Mouse (Mus musculus): ENCODE results near the gene Dcst2. TPM values are rescaled to one million over a fixed set of nuclear protein-coding genes. Genes with fewer than 3 reads are reported as not detected.
A peak's percentile ranks its signal among the peaks of the same experiment; 100 is the strongest.

Gene Dcst2
- total and polyA plus RNA-seq, 2 experiments from 2014 or later = 0.51 TPM; not detected in 1

DNA sequence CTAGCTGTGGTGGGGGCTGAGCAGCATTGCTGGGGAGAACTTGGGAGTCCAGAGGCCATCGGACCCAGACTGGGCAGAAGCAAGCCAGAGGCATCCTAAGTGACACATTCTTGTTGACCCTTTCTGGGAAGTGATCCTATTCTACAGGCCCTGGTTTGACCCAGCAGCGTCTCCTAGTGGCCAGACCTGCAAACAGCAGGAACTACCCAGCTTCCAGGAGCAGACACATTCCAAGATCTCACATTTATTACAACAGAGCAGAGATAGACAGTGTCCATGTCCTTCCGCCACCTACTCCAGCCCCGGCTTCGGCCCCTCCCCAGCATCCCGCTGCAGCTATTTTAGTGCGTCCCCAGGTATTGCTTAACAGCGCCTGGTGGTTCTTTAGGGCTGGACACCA lies 22.4 kb upstream of the Dcst2 start:
- no peak for ATAC-seq (ENCODE audit: low FRiP score)
- 0 out of 2 replicates have a peak, but pooled peaks cover 2% of the 10 kb centered on the region for H3K4me1 ChIP-seq (ENCODE audit: insufficient read depth, low read length)
- WGBS = 32% methylated on average over 8 of the region's 8 CpGs

DNA sequence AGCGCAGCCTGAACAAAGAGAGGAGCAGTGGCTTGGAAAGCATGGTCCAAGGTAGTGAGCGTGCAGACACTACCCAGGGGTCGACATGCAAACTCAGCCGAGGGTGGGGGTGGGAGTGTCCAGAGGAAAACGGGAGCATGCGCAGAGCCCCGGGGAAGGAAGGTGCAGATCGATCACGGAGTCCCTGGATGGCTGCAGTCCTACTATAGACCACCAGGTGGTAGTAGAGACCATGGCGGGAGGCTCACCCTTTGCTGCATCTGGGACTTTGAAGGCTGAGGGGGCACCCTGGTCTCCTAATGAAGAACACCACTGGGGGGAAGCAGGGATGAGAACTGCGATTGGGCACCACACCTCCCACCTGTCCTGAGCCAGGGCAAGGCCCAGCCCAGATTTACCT lies 21.3 kb upstream of the Dcst2 start:
- peak; percentile 99 for TF ChIP-seq CTCF (IDR thresholded peaks at IDR 0.05)
- Histone ChIP-seq H3K27me3 (ENCODE audit: insufficient read depth, low read length) (no peaks in the 10 kb centered on the region), H3K4me2 (ENCODE audit: low read depth, low read length, poor library complexity, severe bottlenecking) (peak overlapping the region; percentile 59), H3K4me1 (ENCODE audit: insufficient read depth, low read length) (0 out of 2 replicates have a peak, but pooled peaks cover 2% of the 10 kb centered on the region), H3K4me3 (ENCODE audit: low read depth, low read length) (peak overlapping the region; percentile 32), H3K27ac (ENCODE audit: low read depth, low read length) (no peak overlapping the region), H3K9ac (replicated peaks; ENCODE audit: low read length, poor library complexity, severe bottlenecking) (peak overlapping the region; percentile 44), H3K36me3 (ENCODE audit: insufficient read depth, low read length) (peaks cover 29% of the 10 kb centered on the region), H3K9me3 (ENCODE audit: low read length) (no peaks in the 10 kb centered on the region)
- 5% methylated on average over 11 of the region's 11 CpGs for WGBS
- peak; percentile 39 for ATAC-seq (ENCODE audit: low FRiP score)
- peak; percentile 79 for DNase-seq (ENCODE audit: low spot score)

More for the DNA sequence above, 22.4 kb upstream of the Dcst2 start:
- Histone ChIP-seq H3K36me3 (ENCODE audit: insufficient read depth, low read length) (peaks cover 20% of the 10 kb centered on the region), H3K9ac (replicated peaks; ENCODE audit: low read length, poor library complexity, severe bottlenecking) (no peak overlapping the region), H3K27me3 (ENCODE audit: insufficient read depth, low read length) (no peaks in the 10 kb centered on the region), H3K4me3 (ENCODE audit: low read depth, low read length) (no peak overlapping the region), H3K4me2 (ENCODE audit: low read depth, low read length, poor library complexity, severe bottlenecking) (no peak overlapping the region), H3K9me3 (ENCODE audit: low read length) (no peaks in the 10 kb centered on the region), H3K27ac (ENCODE audit: low read depth, low read length) (no peak overlapping the region)
- peak; percentile 83 for TF ChIP-seq CTCF (IDR thresholded peaks at IDR 0.05)
- peak; percentile 55 for DNase-seq (ENCODE audit: low spot score)

DNA sequence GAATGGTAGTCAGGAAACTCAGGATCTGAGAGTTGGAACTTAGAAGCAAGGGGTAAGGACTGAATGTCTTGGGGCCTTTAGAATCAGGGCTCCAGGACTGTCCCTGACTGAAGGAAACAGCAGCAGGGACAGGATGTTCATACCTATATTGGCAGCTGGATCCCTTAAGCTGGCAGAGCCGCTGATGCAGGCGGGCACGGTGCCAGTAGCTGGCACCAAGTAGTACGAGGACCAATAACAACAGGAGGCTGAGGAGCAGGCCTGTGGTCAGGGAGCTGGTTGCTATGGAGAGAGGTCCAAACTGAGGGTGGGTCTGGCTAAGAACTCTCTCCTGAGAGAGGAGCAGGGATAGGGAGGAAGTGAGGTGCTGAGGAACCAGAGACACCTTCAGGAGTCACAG lies 20.0 kb upstream of the Dcst2 start:
- WGBS = 74% methylated on average over 4 of the region's 4 CpGs
- no peak overlapping the region for H3K9ac ChIP-seq (replicated peaks; ENCODE audit: low read length, poor library complexity, severe bottlenecking)
- peaks cover 34% of the 10 kb centered on the region for H3K36me3 ChIP-seq (ENCODE audit: insufficient read depth, low read length)
- no peak overlapping the region for H3K27ac ChIP-seq (ENCODE audit: low read depth, low read length)
- H3K9me3 ChIP-seq (ENCODE audit: low read length) = no peaks in the 10 kb centered on the region
- 0 out of 2 replicates have a peak, but pooled peaks cover 2% of the 10 kb centered on the region for H3K4me1 ChIP-seq (ENCODE audit: insufficient read depth, low read length)
- no peak for TF ChIP-seq CTCF (IDR thresholded peaks at IDR 0.05)
- no peak overlapping the region for H3K4me2 ChIP-seq (ENCODE audit: low read depth, low read length, poor library complexity, severe bottlenecking)
- DNase-seq (ENCODE audit: low spot score) (no peak), ATAC-seq (ENCODE audit: low FRiP score) (no peak)
- no peak overlapping the region for H3K4me3 ChIP-seq (ENCODE audit: low read depth, low read length)
- H3K27me3 ChIP-seq (ENCODE audit: insufficient read depth, low read length) = no peaks in the 10 kb centered on the region

DNA sequence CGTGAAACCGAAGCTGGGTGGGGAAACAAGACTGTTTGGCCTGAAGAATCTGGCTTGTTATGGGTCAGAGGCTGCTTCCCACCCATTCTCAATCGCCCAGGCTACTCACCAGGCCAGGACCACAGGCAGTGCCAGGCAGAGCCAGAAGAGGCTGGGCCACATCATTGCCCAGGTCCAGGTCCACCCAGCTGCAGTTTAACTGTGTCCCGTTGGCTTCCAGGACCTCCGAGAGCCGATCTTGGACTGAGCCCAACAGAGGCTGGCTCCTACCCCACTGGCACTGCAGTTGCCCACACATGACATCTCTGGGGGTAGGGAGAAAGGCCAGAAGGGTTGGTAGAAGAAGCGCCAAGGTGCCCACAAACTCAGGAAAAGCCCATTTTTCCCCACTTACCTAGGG lies 18.5 kb upstream of the Dcst2 start:
- ATAC-seq (ENCODE audit: low FRiP score) (no peak), DNase-seq (ENCODE audit: low spot score) (no peak)
- 90% methylated on average over 7 of the region's 7 CpGs for WGBS
- H3K4me3 ChIP-seq (ENCODE audit: low read depth, low read length) = no peak overlapping the region
- no peak overlapping the region for H3K4me2 ChIP-seq (ENCODE audit: low read depth, low read length, poor library complexity, severe bottlenecking)
- TF ChIP-seq CTCF (IDR thresholded peaks at IDR 0.05) = no peak
- H3K36me3 ChIP-seq (ENCODE audit: insufficient read depth, low read length) = peaks cover 34% of the 10 kb centered on the region
- no peak overlapping the region for H3K27ac ChIP-seq (ENCODE audit: low read depth, low read length)
- no peaks in the 10 kb centered on the region for H3K4me1 ChIP-seq (ENCODE audit: insufficient read depth, low read length)
- H3K9me3 ChIP-seq (ENCODE audit: low read length) = no peaks in the 10 kb centered on the region
- H3K9ac ChIP-seq (replicated peaks; ENCODE audit: low read length, poor library complexity, severe bottlenecking) = no peak overlapping the region
- H3K27me3 ChIP-seq (ENCODE audit: insufficient read depth, low read length) = no peaks in the 10 kb centered on the region

DNA sequence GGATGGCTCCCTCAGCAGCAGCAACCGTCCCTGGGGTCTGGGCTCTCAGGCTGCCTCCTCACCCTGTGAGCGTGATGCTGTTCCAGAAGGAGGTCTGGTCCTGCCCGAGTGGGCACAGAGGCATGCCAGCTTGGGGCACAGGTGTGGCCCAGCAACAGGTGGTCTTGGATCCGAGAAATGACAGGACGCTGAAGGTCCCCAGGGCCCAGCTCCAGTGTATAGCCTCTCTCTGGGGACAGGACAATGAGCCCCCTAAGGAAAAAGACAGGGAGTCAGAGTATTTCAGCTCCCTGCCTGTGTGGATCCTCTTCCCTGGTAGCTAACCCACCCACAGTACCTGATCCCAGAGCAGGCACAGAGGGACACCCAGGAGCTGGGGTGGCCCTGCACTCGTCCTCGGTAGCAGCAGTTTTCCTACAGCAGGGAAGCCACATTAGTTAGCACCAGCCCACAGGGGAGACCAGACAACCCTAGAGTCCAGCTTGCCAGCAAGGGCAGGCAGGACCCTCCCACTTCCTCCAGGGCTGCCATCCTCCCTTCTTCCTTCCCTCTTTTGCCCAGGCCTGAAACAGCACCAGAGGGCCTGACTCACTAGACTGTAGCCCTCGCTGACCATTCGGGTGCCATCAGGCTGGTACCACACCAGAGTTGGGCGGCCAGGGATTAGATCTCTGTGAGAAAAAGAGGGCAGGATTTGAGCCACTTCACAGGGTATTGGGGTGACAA lies 14.8 kb upstream of the Dcst2 start:
- WGBS = 80% methylated on average over 10 of the region's 10 CpGs

DNA sequence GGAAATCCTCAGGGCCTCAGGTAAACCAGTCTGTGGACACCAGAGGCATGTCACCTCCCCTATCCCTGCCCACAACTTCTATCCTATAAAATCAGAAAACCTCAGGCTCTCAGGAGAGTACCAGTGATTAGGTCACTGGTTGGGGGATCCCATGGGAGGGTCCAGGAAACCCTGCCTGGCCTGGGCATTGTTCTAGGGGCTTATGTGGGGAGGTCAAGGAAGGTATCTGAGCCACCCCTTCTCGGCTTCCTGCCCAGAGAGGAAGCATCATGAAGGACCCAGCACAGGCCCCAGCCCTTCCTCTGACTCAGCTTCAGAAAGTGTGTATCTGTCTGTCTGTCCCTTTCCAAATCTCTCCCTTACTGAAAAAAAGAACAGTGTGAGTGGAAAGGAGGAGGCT lies 13.9 kb upstream of the Dcst2 start:
- no peak overlapping the region for H3K27ac ChIP-seq (ENCODE audit: low read depth, low read length)
- no peaks in the 10 kb centered on the region for H3K9me3 ChIP-seq (ENCODE audit: low read length)
- no peak overlapping the region for H3K4me3 ChIP-seq (ENCODE audit: low read depth, low read length)
- H3K4me1 ChIP-seq (ENCODE audit: insufficient read depth, low read length) = 0 out of 2 replicates have a peak, but pooled peaks cover 2% of the 10 kb centered on the region
- H3K27me3 ChIP-seq (ENCODE audit: insufficient read depth, low read length) = no peaks in the 10 kb centered on the region
- H3K36me3 ChIP-seq (ENCODE audit: insufficient read depth, low read length) = peaks cover 27% of the 10 kb centered on the region
- no peak for TF ChIP-seq CTCF (IDR thresholded peaks at IDR 0.05)
- no peak overlapping the region for H3K4me2 ChIP-seq (ENCODE audit: low read depth, low read length, poor library complexity, severe bottlenecking)
- DNase-seq (ENCODE audit: low spot score) = no peak
- no peak for ATAC-seq (ENCODE audit: low FRiP score)
- no peak overlapping the region for H3K9ac ChIP-seq (replicated peaks; ENCODE audit: low read length, poor library complexity, severe bottlenecking)
- 58% methylated on average over 1 of the region's 1 CpGs for WGBS

More for the DNA sequence above, 14.8 kb upstream of the Dcst2 start:
- DNase-seq (ENCODE audit: low spot score) = no peak
- Histone ChIP-seq H3K9me3 (ENCODE audit: low read length) (no peaks in the 10 kb centered on the region), H3K27me3 (ENCODE audit: insufficient read depth, low read length) (no peaks in the 10 kb centered on the region), H3K36me3 (ENCODE audit: insufficient read depth, low read length) (peaks cover 31% of the 10 kb centered on the region), H3K4me2 (ENCODE audit: low read depth, low read length, poor library complexity, severe bottlenecking) (no peak overlapping the region), H3K4me3 (ENCODE audit: low read depth, low read length) (no peak overlapping the region), H3K9ac (replicated peaks; ENCODE audit: low read length, poor library complexity, severe bottlenecking) (no peak overlapping the region), H3K4me1 (ENCODE audit: insufficient read depth, low read length) (0 out of 2 replicates have a peak, but pooled peaks cover 2% of the 10 kb centered on the region), H3K27ac (ENCODE audit: low read depth, low read length) (no peak overlapping the region)
- no peak for TF ChIP-seq CTCF (IDR thresholded peaks at IDR 0.05)
- ATAC-seq (ENCODE audit: low FRiP score) = no peak

Measured in midbrain, postnatal 0 days (tissue).